Mouse (Mus musculus) embryonic fibroblast, embryonic 13.5 days (primary cell): ENCODE measurements around the gene Cntnap2. TPM values are rescaled to one million over a fixed set of nuclear protein-coding genes. Genes with fewer than 3 reads are reported as not detected.
A peak's percentile ranks its signal among the peaks of the same experiment; 100 is the strongest.

Source experiments
- H3K27ac ChIP-seq: 2 replicates; pipeline ENCODE4 v1.5.1; 2012; ENCODE audit warnings: low read length, control low read depth, inconsistent platforms; ENCODE audit not compliant: insufficient read depth
- H3K4me1 ChIP-seq: 2 replicates; pipeline ENCODE4 v1.6.1; 2011; ENCODE audit warnings: low read length; ENCODE audit not compliant: control insufficient read depth, insufficient read depth
- H3K4me3 ChIP-seq: 2 replicates; pipeline ENCODE4 v1.5.1; 2011; ENCODE audit warnings: mild to moderate bottlenecking, control low read depth, low read length; ENCODE audit not compliant: insufficient read depth
- CTCF ChIP-seq: IDR thresholded peaks from 2 replicates; pipeline ENCODE4 v1.5.1; 2011; ENCODE audit warnings: mild to moderate bottlenecking, control low read depth, low read length, moderate library complexity, borderline replicate concordance; ENCODE audit not compliant: insufficient read depth
- POLR2A ChIP-seq: IDR thresholded peaks from 2 replicates; pipeline ENCODE4 v1.6.1; 2011; ENCODE audit warnings: low read depth, mild to moderate bottlenecking, control low read depth, low read length, moderate library complexity
- polyA plus RNA-seq: library from polyadenylated mRNA; stranded (reverse); fragments of >200 nt; gene quantifications from 2 replicates; pipeline ENCODE4 v1.2.4, GENCODE M21; 2011; ENCODE audit warnings: low read depth; ENCODE audit not compliant: missing spikeins, insufficient read length

Gene Cntnap2
- polyA plus RNA-seq, 1 experiment, result 0.09 TPM

- no peak for TF ChIP-seq POLR2A
- no peak for TF ChIP-seq CTCF
- H3K4me3 ChIP-seq, result no peak overlapping the region
- no peaks in the 10 kb centered on the region; the same call in 1 of the 2 replicates for H3K4me1 ChIP-seq
Measured at GRCm38 (mm10) chr6:47333016-47333415, 2273.9 kb downstream of the Cntnap2 start.

GRCm38 (mm10) chr6:47334377-47334776 lies 2275.2 kb downstream of the Cntnap2 start:
- TF ChIP-seq POLR2A (no peak), CTCF (no peak)
- no peak overlapping the region for H3K4me3 ChIP-seq
- H3K4me1 ChIP-seq, result no peaks in the 10 kb centered on the region
- H3K27ac ChIP-seq, result no peak overlapping the region

More at GRCm38 (mm10) chr6:47333016-47333415, 2273.9 kb downstream of the Cntnap2 start:
- H3K27ac ChIP-seq, result no peak overlapping the region

- no peak overlapping the region for H3K4me3 ChIP-seq
- TF ChIP-seq CTCF (no peak), POLR2A (no peak)
- H3K27ac ChIP-seq, result no peak overlapping the region
- H3K4me1 ChIP-seq, result no peaks in the 10 kb centered on the region
Measured at GRCm38 (mm10) chr6:47337300-47337699, 2278.1 kb downstream of the Cntnap2 start.

GRCm38 (mm10) chr6:47338113-47338512 lies 2279.0 kb downstream of the Cntnap2 start:
- Histone ChIP-seq H3K4me3 (no peak overlapping the region), H3K4me1 (no peaks in the 10 kb centered on the region), H3K27ac (no peak overlapping the region)
- no peak for TF ChIP-seq POLR2A
- TF ChIP-seq CTCF, result no peak

- TF ChIP-seq POLR2A, result no peak
- no peak for TF ChIP-seq CTCF
- Histone ChIP-seq H3K4me1 (peaks cover 2% of the 10 kb centered on the region; the same call in 1 of the 2 replicates), H3K4me3 (no peak overlapping the region), H3K27ac (no peak overlapping the region)
Measured at GRCm38 (mm10) chr6:47340813-47341502, 2281.8 kb downstream of the Cntnap2 start.

- Histone ChIP-seq H3K4me1 (peaks cover 2% of the 10 kb centered on the region; the same call in 1 of the 2 replicates), H3K27ac (no peak overlapping the region)
- no peak for TF ChIP-seq POLR2A
- TF ChIP-seq CTCF, result no peak
Measured at GRCm38 (mm10) chr6:47341503-47341884, 2282.3 kb downstream of the Cntnap2 start.

GRCm38 (mm10) chr6:47343245-47343644 lies 2284.1 kb downstream of the Cntnap2 start:
- TF ChIP-seq CTCF, result no peak
- no peak for TF ChIP-seq POLR2A
- no peak overlapping the region for H3K27ac ChIP-seq
- H3K4me1 ChIP-seq, result peaks cover 2% of the 10 kb centered on the region; the same call in 1 of the 2 replicates
- H3K4me3 ChIP-seq, result no peak overlapping the region

More at GRCm38 (mm10) chr6:47341503-47341884, 2282.3 kb downstream of the Cntnap2 start:
- no peak overlapping the region for H3K4me3 ChIP-seq

GRCm38 (mm10) chr6:47344696-47345095 lies 2285.5 kb downstream of the Cntnap2 start:
- TF ChIP-seq CTCF (no peak), POLR2A (no peak)
- peak overlapping the region; percentile 69; the same call in 1 of the 2 replicates for H3K27ac ChIP-seq
- H3K4me3 ChIP-seq, result no peak overlapping the region
- peaks cover 2% of the 10 kb centered on the region; the same call in 1 of the 2 replicates for H3K4me1 ChIP-seq

- no peaks in the 10 kb centered on the region for H3K4me1 ChIP-seq
- no peak overlapping the region for H3K4me3 ChIP-seq
- no peak overlapping the region for H3K27ac ChIP-seq
- TF ChIP-seq CTCF (no peak), POLR2A (no peak)
Measured at GRCm38 (mm10) chr6:47350100-47350690, 2291.0 kb downstream of the Cntnap2 start.
